Mouse (Mus musculus) G1E (cell line): ENCODE measurements around the gene Wfdc12. TPM values are rescaled to one million over a fixed set of nuclear protein-coding genes. Genes with fewer than 3 reads are reported as not detected.
"Not testable (repeated sequence)": the region's sequence is repeated elsewhere in the genome, so short reads cannot be mapped to it uniquely, and the experiment has no call there.

Experiments used
- ATAC-seq: 2 replicates; pipeline ENCODE4 v1.8.0; 2016; ENCODE audit warnings: mild to moderate bottlenecking; ENCODE audit not compliant: insufficient number of reproducible peaks, poor library complexity, low FRiP score, severe bottlenecking; ENCODE audit errors: extremely low read depth
- DNase-seq: peaks from one replicate; pipeline ENCODE4 v3.0.0; 2012; ENCODE audit warnings: low spot score
- H3K27me3 ChIP-seq: 2 replicates; pipeline ENCODE4 v1.6.1; 2012; ENCODE audit warnings: mild to moderate bottlenecking, low read length, inconsistent platforms; ENCODE audit not compliant: insufficient read depth
- H3K36me3 ChIP-seq: replicated peaks from 2 replicates; pipeline ENCODE3; 2012; ENCODE audit warnings: mild to moderate bottlenecking, inconsistent platforms
- H3K4me1 ChIP-seq: 2 replicates; pipeline ENCODE4 v1.6.1; 2012; ENCODE audit warnings: low read depth, low read length, inconsistent platforms, mixed read lengths; ENCODE audit not compliant: insufficient read depth
- H3K4me3 ChIP-seq: 2 replicates; pipeline ENCODE4 v1.5.1; 2012; ENCODE audit warnings: low read depth, mild to moderate bottlenecking, inconsistent platforms, low read length, moderate library complexity, mixed read lengths
- H3K9me3 ChIP-seq: replicated peaks from 2 replicates; pipeline ENCODE4 v1.6.1; 2012; ENCODE audit warnings: inconsistent platforms
- CTCF ChIP-seq: IDR thresholded peaks from 2 replicates; pipeline ENCODE4 v1.5.1; 2012; ENCODE audit warnings: low read depth, low read length, inconsistent platforms, mixed read lengths
- GATA1 ChIP-seq: IDR thresholded peaks from 2 replicates; pipeline ENCODE4 v1.6.1; 2012; ENCODE audit warnings: borderline replicate concordance, low read length, inconsistent platforms, mixed read lengths
- GATA2 ChIP-seq: IDR thresholded peaks from 2 replicates; pipeline ENCODE4 v1.6.1; 2012; ENCODE audit warnings: low read depth, low read length, inconsistent platforms, borderline replicate concordance
- POLR2AphosphoS5 ChIP-seq: IDR thresholded peaks from 2 replicates; pipeline ENCODE4 v1.6.1; 2012; ENCODE audit warnings: low read depth, low read length, inconsistent platforms; ENCODE audit not compliant: insufficient replicate concordance
- TAL1 ChIP-seq: conservative IDR thresholded peaks from 2 replicates; pipeline ENCODE4 v1.6.1; 2012; ENCODE audit warnings: low read depth, low read length, inconsistent platforms, mixed read lengths
- polyA plus RNA-seq: library from polyadenylated mRNA; stranded (reverse); fragments of >175 nt; gene quantifications from 2 replicates; pipeline ENCODE4 v1.2.3, GENCODE M21; 2012
- total RNA-seq, 2 experiments: library from RNA; stranded (forward) in 1 of 2; stranded (reverse) in 1 of 2; fragments of 200-1000 nt in 1 of 2; fragments of >200 nt in 1 of 2; fragmentation: Nextera tagmentation in 1 of 2; gene quantifications; 2 replicates each; pipeline ENCODE4 v1.2.3; 2014 to 2017

Gene Wfdc12
- total and polyA plus RNA-seq, 3 experiments = not detected

- Histone ChIP-seq H3K27me3 (0 out of 2 replicates have a peak, but pooled peaks cover 6% of the 10 kb centered on the region), H3K9me3 (no peaks in the 10 kb centered on the region), H3K4me1 (no peaks in the 10 kb centered on the region), H3K36me3 (no peaks in the 10 kb centered on the region), H3K4me3 (no peak overlapping the region)
- DNase-seq (no peak), ATAC-seq (no peak)
- TF ChIP-seq POLR2AphosphoS5 = no peak
- TF ChIP-seq GATA2 = no peak
- no peak for TF ChIP-seq CTCF
- TF ChIP-seq TAL1 = no peak
- no peak for TF ChIP-seq GATA1
Observed at GRCm38 (mm10) chr2:164212711-164213110, 22.3 kb upstream of the Wfdc12 start.

- no peak overlapping the region for H3K4me3 ChIP-seq
- no peaks in the 10 kb centered on the region for H3K4me1 ChIP-seq
- H3K36me3 ChIP-seq = no peaks in the 10 kb centered on the region
- ATAC-seq = no peak
- no peaks in the 10 kb centered on the region for H3K9me3 ChIP-seq
- TF ChIP-seq CTCF = no peak
- TF ChIP-seq POLR2AphosphoS5 = no peak
- TF ChIP-seq GATA2 = no peak
- no peak for DNase-seq
- 0 out of 2 replicates have a peak, but pooled peaks cover 6% of the 10 kb centered on the region for H3K27me3 ChIP-seq
Observed at GRCm38 (mm10) chr2:164210892-164211291, 20.5 kb upstream of the Wfdc12 start.

- DNase-seq (no peak), ATAC-seq (no peak)
- Histone ChIP-seq H3K9me3 (no peaks in the 10 kb centered on the region), H3K4me3 (no peak overlapping the region), H3K4me1 (no peaks in the 10 kb centered on the region), H3K27me3 (0 out of 2 replicates have a peak, but pooled peaks cover 2% of the 10 kb centered on the region), H3K36me3 (no peaks in the 10 kb centered on the region)
- TF ChIP-seq POLR2AphosphoS5 (no peak), TAL1 (no peak), GATA2 (no peak), GATA1 (no peak), CTCF (no peak)
Observed at GRCm38 (mm10) chr2:164206676-164207075, 16.3 kb upstream of the Wfdc12 start.

- not testable (repeated sequence) for H3K9me3 ChIP-seq, DNase-seq, H3K27me3 ChIP-seq, H3K4me3 ChIP-seq, H3K36me3 ChIP-seq, H3K4me1 ChIP-seq, ATAC-seq
Observed at GRCm38 (mm10) chr2:164206011-164206410, 15.6 kb upstream of the Wfdc12 start.

- DNase-seq (no peak), ATAC-seq (no peak)
- Histone ChIP-seq H3K36me3 (no peaks in the 10 kb centered on the region), H3K27me3 (peaks cover 3% of the 10 kb centered on the region; the same call in 1 of the 2 replicates), H3K4me3 (no peak within 1 kb of the TSS), H3K9me3 (no peaks in the 10 kb centered on the region), H3K4me1 (peaks cover 4% of the 10 kb centered on the region)
- TF ChIP-seq CTCF (no peak), TAL1 (no peak), GATA1 (no peak), GATA2 (no peak), POLR2AphosphoS5 (no peak)
Observed at GRCm38 (mm10) chr2:164199626-164200327, 9.4 kb upstream of the Wfdc12 start, which contains the start of gene Wfdc15a. Gene Wfdc15a (minus strand): TSS chr2:164200130.

GRCm38 (mm10) chr2:164196700-164196990 is 6.2 kb upstream of the Wfdc12 start:
- no peaks in the 10 kb centered on the region for H3K36me3 ChIP-seq
- no peak for ATAC-seq

More at GRCm38 (mm10) chr2:164196700-164196990, 6.2 kb upstream of the Wfdc12 start:
- TF ChIP-seq GATA1 (no peak), GATA2 (no peak), POLR2AphosphoS5 (no peak), TAL1 (no peak), CTCF (no peak)
- Histone ChIP-seq H3K4me3 (no peak overlapping the region), H3K4me1 (peaks cover 4% of the 10 kb centered on the region), H3K27me3 (peaks cover 3% of the 10 kb centered on the region; the same call in 1 of the 2 replicates), H3K9me3 (no peaks in the 10 kb centered on the region)
- no peak for DNase-seq
